Mouse (Mus musculus) heart, adult 8-10 months (tissue): ENCODE measurements around the gene Zfp784. TPM values are rescaled to one million over a fixed set of nuclear protein-coding genes. Genes with fewer than 3 reads are reported as not detected.
"Not testable (repeated sequence)": the region's sequence is repeated elsewhere in the genome, so short reads cannot be mapped to it uniquely, and the experiment has no call there.

Experiments used
- DNase-seq: peaks from one replicate; pipeline ENCODE4 v3.0.0; 2022; ENCODE audit warnings: low spot score
- total RNA-seq, 4 experiments: library from RNA; stranded (reverse); gene quantifications; 2 replicates each; pipeline ENCODE4 v1.2.4; 2022

Zfp784 gene
- total RNA-seq, 4 experiments from 2014 or later: 4.9 to 7.4 (median 6.0) TPM

GRCm38 (mm10) chr7:5020000-5020681 lies 18.1 kb downstream of the Zfp784 start, which contains the start of the genes Zfp865 and Ccdc106:
Gene Zfp865 (plus strand): TSS chr7:5020376.
Gene Ccdc106 (plus strand): TSS chr7:5020553.
- peak; percentile 99 for DNase-seq

- DNase-seq: not testable (repeated sequence)
Observed at GRCm38 (mm10) chr7:5019576-5019975, 18.7 kb downstream of the Zfp784 start.

- no peak for DNase-seq
Observed at GRCm38 (mm10) chr7:5017931-5018330, 20.3 kb downstream of the Zfp784 start.

GRCm38 (mm10) chr7:5017352-5017751 lies 20.9 kb downstream of the Zfp784 start:
- DNase-seq: no peak

- DNase-seq: no peak
Observed at GRCm38 (mm10) chr7:5016920-5017319, 21.3 kb downstream of the Zfp784 start.

GRCm38 (mm10) chr7:5016057-5016456 lies 22.2 kb downstream of the Zfp784 start:
- no peak for DNase-seq

GRCm38 (mm10) chr7:5015118-5016001 lies 22.9 kb downstream of the Zfp784 start, which contains the start of gene Gm44973:
Gene Gm44973 (plus strand): TSS chr7:5015496.
- DNase-seq: peak; percentile 92

- DNase-seq: peak; percentile 98
Observed at GRCm38 (mm10) chr7:5014251-5015117, 23.8 kb downstream of the Zfp784 start, which contains the start of the genes Zfp524 and Fiz1. Gene Zfp524 (plus strand): TSS chr7:5014415. Gene Fiz1 (minus strand): TSS chr7:5014697.

GRCm38 (mm10) chr7:5012681-5013513 lies 25.3 kb downstream of the Zfp784 start:
- DNase-seq: no peak

- no peak for DNase-seq
Observed at GRCm38 (mm10) chr7:5008229-5008628, 30.0 kb downstream of the Zfp784 start.

GRCm38 (mm10) chr7:5002876-5003275 lies 35.4 kb downstream of the Zfp784 start:
- not testable (repeated sequence) for DNase-seq

- DNase-seq: no peak
Observed at GRCm38 (mm10) chr7:4999876-5000275, 38.4 kb downstream of the Zfp784 start.

GRCm38 (mm10) chr7:4996934-4997333 lies 41.3 kb downstream of the Zfp784 start:
- no peak for DNase-seq

- peak; percentile 88 for DNase-seq
Observed at GRCm38 (mm10) chr7:4996003-4996895, 42.0 kb downstream of the Zfp784 start, which contains the start of gene Zfp579. Gene Zfp579 (minus strand): TSS chr7:4996158.

- peak; percentile 16 for DNase-seq
Observed at GRCm38 (mm10) chr7:4995268-4996002, 42.8 kb downstream of the Zfp784 start.

GRCm38 (mm10) chr7:4993999-4994788 lies 44.1 kb downstream of the Zfp784 start:
- no peak for DNase-seq

- no peak for DNase-seq
Observed at GRCm38 (mm10) chr7:4993347-4993998, 44.8 kb downstream of the Zfp784 start.
